Mouse (Mus musculus) myocyte (in vitro differentiated cells): ENCODE results near the gene Manf. TPM values are rescaled to one million over a fixed set of nuclear protein-coding genes. Genes with fewer than 3 reads are reported as not detected.

Experiments used
- H3K27me3 ChIP-seq: one replicate; pipeline ENCODE4 v1.6.1; 2011; ENCODE audit not compliant: control insufficient read depth, insufficient read depth, insufficient read length
- H3K36me3 ChIP-seq: one replicate; pipeline ENCODE4 v1.6.1; 2011; ENCODE audit not compliant: control insufficient read depth, insufficient read depth
- H3K4me2 ChIP-seq: one replicate; pipeline ENCODE4 v1.6.1; 2011; ENCODE audit warnings: low read depth, control low read depth
- H3K4me3 ChIP-seq: one replicate; pipeline ENCODE4 v1.5.1; 2011; ENCODE audit warnings: mild to moderate bottlenecking, control low read depth, moderate library complexity
- H3K79me2 ChIP-seq: one replicate; pipeline ENCODE4 v1.6.1; 2011; ENCODE audit not compliant: control insufficient read depth, insufficient read depth
- H3ac ChIP-seq: one replicate; pipeline ENCODE4 v1.6.1; 2011; ENCODE audit not compliant: control insufficient read depth, insufficient read length
- CEBPB ChIP-seq: IDR thresholded peaks from 2 replicates; pipeline ENCODE4 v1.6.1; 2011; ENCODE audit warnings: mild to moderate bottlenecking, moderate library complexity; ENCODE audit not compliant: poor library complexity, insufficient read depth, severe bottlenecking
- E2F4 ChIP-seq: IDR thresholded peaks from one replicate; pipeline ENCODE4 v1.6.1; 2011; ENCODE audit warnings: mild to moderate bottlenecking, control low read depth, moderate library complexity; ENCODE audit not compliant: insufficient read depth
- MAX ChIP-seq: IDR thresholded peaks from one replicate; pipeline ENCODE4 v1.6.1; 2011; ENCODE audit warnings: low read depth, mild to moderate bottlenecking, control low read depth
- MYOD1 ChIP-seq, 3 experiments: IDR thresholded peaks; one replicate each; pipeline ENCODE4 v1.6.1; 2011; ENCODE audit warnings: control low read depth in 2 of 3, low read depth in 2 of 3, mild to moderate bottlenecking in 2 of 3, moderate library complexity in 1 of 3; ENCODE audit not compliant: insufficient read length in 2 of 3, control insufficient read depth in 1 of 3
- MYOG ChIP-seq, 3 experiments: IDR thresholded peaks; one replicate each; pipeline ENCODE4 v1.6.1; 2011; ENCODE audit warnings: control low read depth in 2 of 3, low read depth in 2 of 3, mild to moderate bottlenecking in 2 of 3; ENCODE audit not compliant: insufficient read length in 2 of 3, control insufficient read depth in 1 of 3, insufficient read depth in 1 of 3
- POLR2A ChIP-seq: IDR thresholded peaks from one replicate; pipeline ENCODE4 v1.6.1; 2011; ENCODE audit warnings: low read depth, mild to moderate bottlenecking, control low read depth, moderate library complexity; ENCODE audit not compliant: insufficient read length
- POLR2AphosphoS2 ChIP-seq: IDR thresholded peaks from one replicate; pipeline ENCODE4 v1.6.1; 2011; ENCODE audit warnings: low read depth, control low read depth; ENCODE audit not compliant: insufficient read length
- REST ChIP-seq: IDR thresholded peaks from one replicate; pipeline ENCODE4 v1.6.1; 2011; ENCODE audit warnings: mild to moderate bottlenecking, control low read depth, moderate library complexity; ENCODE audit not compliant: insufficient read depth, insufficient read length
- SRF ChIP-seq: IDR thresholded peaks from one replicate; pipeline ENCODE4 v1.6.1; 2011; ENCODE audit warnings: low read depth; ENCODE audit not compliant: control insufficient read depth, insufficient read length
- TCF12 ChIP-seq: IDR thresholded peaks from one replicate; pipeline ENCODE4 v1.6.1; 2011; ENCODE audit warnings: mild to moderate bottlenecking, control low read depth; ENCODE audit not compliant: poor library complexity, insufficient read depth, severe bottlenecking
- TCF3 ChIP-seq: IDR thresholded peaks from one replicate; pipeline ENCODE4 v1.6.1; 2011; ENCODE audit warnings: low read depth, control low read depth; ENCODE audit not compliant: insufficient read length
- USF1 ChIP-seq: IDR thresholded peaks from one replicate; pipeline ENCODE4 v1.6.1; 2011; ENCODE audit warnings: low read depth, mild to moderate bottlenecking, control low read depth, moderate library complexity
- polyA plus RNA-seq: library from polyadenylated mRNA; unstranded; fragments of >200 nt; fragmentation: generic; extraction: Trizol; gene quantifications from one replicate; pipeline ENCODE4 v1.2.1, GENCODE M21; 2012; ENCODE audit warnings: missing spikeins

Manf gene
- polyA plus RNA-seq, 1 experiment: 222 TPM

DNA sequence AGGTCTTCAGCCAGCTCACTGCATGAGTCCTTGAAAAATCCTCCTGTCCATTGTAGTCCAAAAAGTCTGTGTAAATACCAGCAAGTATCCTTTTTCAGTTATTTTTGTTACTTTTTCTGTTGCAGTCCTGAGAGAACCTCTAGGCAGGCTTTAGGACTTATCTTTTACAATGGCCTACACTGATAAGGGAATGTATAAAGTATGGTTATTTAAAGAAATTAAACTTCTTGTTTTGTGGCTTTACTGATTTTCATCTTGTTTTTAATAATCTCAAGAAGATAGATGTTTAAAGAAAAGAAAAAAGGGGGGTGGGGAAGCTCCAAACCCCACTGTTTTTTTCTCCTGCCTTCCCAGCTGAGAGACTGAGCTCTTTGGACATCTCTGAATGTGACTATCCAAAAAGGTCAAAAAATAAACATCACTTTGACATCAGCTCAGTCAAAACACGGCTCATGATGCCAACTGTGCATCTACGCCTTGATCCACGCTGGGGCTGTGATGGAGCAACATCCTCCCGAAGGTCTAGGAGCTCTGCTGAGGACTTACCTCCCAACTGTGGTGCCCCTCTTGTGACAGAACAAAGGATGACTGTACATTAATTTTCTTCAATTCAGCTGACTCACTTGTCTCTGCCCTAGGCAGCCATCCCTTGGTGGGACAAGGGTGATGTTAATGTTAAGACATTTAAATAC lies 11.5 kb upstream of the Manf start:
- Histone ChIP-seq H3K27me3 (peaks cover 12% of the 10 kb centered on the region), H3K4me2 (no peak overlapping the region), H3ac (no peak overlapping the region), H3K36me3 (no peaks in the 10 kb centered on the region), H3K4me3 (no peak overlapping the region), H3K79me2 (no peaks in the 10 kb centered on the region)
- TF ChIP-seq MYOG (IDR thresholded peaks at IDR 0.05; ENCODE audit: control insufficient read depth in 1 of 3, insufficient read depth in 1 of 3, insufficient read length in 2 of 3, low read depth in 2 of 3) (no peak), USF1 (no peak), E2F4 (no peak), CEBPB (no peak), MYOD1 (IDR thresholded peaks at IDR 0.05; ENCODE audit: control insufficient read depth in 1 of 3, insufficient read length in 2 of 3, low read depth in 2 of 3) (no peak), SRF (no peak), TCF12 (no peak), POLR2A (no peak), MAX (no peak)

DNA sequence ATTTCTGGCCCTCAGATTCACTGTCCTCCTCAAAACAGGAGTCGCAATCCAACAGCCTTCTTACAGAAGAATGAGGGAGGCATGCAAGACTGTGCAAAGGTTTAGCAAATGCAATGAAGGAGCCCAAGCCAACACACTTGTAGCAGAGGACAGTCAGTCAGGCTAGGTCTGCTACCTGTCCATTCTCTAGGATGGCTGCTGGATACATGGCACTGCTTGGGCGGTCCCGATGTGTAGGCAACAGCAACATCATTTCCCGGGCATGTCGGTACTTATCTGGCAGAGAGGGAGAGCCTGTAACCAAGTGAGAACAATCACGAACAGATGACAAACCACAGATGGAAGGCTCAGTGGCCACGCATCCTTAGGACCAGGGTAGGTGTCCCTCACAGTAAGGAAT lies 9.8 kb upstream of the Manf start:
- Histone ChIP-seq H3K4me2 (no peak overlapping the region), H3ac (no peak overlapping the region), H3K36me3 (no peaks in the 10 kb centered on the region), H3K79me2 (no peaks in the 10 kb centered on the region), H3K27me3 (peaks cover 4% of the 10 kb centered on the region), H3K4me3 (no peak overlapping the region)
- TF ChIP-seq REST (no peak), USF1 (no peak), MAX (no peak), POLR2A (no peak), CEBPB (no peak), SRF (no peak), MYOG (IDR thresholded peaks at IDR 0.05; ENCODE audit: control insufficient read depth in 1 of 3, insufficient read depth in 1 of 3, insufficient read length in 2 of 3, low read depth in 2 of 3) (no peak), MYOD1 (IDR thresholded peaks at IDR 0.05; ENCODE audit: control insufficient read depth in 1 of 3, insufficient read length in 2 of 3, low read depth in 2 of 3) (no peak), E2F4 (no peak), TCF12 (no peak), POLR2AphosphoS2 (no peak), TCF3 (no peak)

- no peak overlapping the region for H3K4me2 ChIP-seq
- H3K79me2 ChIP-seq: no peaks in the 10 kb centered on the region
- TF ChIP-seq POLR2AphosphoS2 (no peak), TCF3 (no peak), USF1 (no peak), REST (no peak), CEBPB (no peak), E2F4 (no peak), POLR2A (no peak), MAX (no peak), TCF12 (no peak), SRF (no peak), MYOG (IDR thresholded peaks at IDR 0.05; ENCODE audit: control insufficient read depth in 1 of 3, insufficient read depth in 1 of 3, insufficient read length in 2 of 3, low read depth in 2 of 3) (no peak), MYOD1 (IDR thresholded peaks at IDR 0.05; ENCODE audit: control insufficient read depth in 1 of 3, insufficient read length in 2 of 3, low read depth in 2 of 3) (no peak)
- H3ac ChIP-seq: no peak overlapping the region
- no peaks in the 10 kb centered on the region for H3K36me3 ChIP-seq
- H3K27me3 ChIP-seq: no peaks in the 10 kb centered on the region
- no peak overlapping the region for H3K4me3 ChIP-seq
Measured at GRCm38 (mm10) chr9:106898901-106899300, 7.1 kb upstream of the Manf start.

- H3K36me3 ChIP-seq: peaks cover 5% of the 10 kb centered on the region
- peaks cover 22% of the 10 kb centered on the region for H3K79me2 ChIP-seq
- peak overlapping the region; percentile 93 for H3K4me2 ChIP-seq
- no peak for TF ChIP-seq USF1
- no peak for TF ChIP-seq TCF3
- TF ChIP-seq CEBPB: no peak
- no peak for TF ChIP-seq TCF12
- no peak for TF ChIP-seq POLR2AphosphoS2
- no peak for TF ChIP-seq MYOG (IDR thresholded peaks at IDR 0.05; ENCODE audit: control insufficient read depth in 1 of 3, insufficient read depth in 1 of 3, insufficient read length in 2 of 3, low read depth in 2 of 3)
- no peak overlapping the region for H3ac ChIP-seq
- H3K4me3 ChIP-seq: peak overlapping the region; percentile 67
- H3K27me3 ChIP-seq: no peaks in the 10 kb centered on the region
Measured at GRCm38 (mm10) chr9:106893327-106893726, 1.5 kb upstream of the Manf start.

DNA sequence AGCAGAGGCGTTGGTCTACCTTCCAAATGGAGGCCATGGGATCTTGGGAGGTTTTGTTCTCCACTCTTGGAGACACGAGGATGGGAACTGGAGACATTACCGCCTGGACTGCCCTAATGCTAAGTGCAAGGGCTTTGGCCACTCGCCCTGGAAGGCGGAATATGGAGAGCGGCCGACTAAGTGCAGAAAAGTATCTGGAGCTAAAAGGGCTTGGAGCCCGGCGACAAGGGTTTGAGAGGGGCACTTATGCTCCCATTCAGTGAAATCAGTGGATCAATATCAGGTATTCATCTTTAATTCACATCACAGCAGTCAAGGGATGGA lies 735 bp upstream of the Manf start:
- H3ac ChIP-seq: peak overlapping the region; percentile 59
- peak overlapping the region; percentile 93 for H3K4me2 ChIP-seq
- peaks cover 5% of the 10 kb centered on the region for H3K36me3 ChIP-seq
- H3K79me2 ChIP-seq: peaks cover 22% of the 10 kb centered on the region
- H3K4me3 ChIP-seq: peak overlapping the region; percentile 67
- no peaks in the 10 kb centered on the region for H3K27me3 ChIP-seq
- TF ChIP-seq USF1: no peak
- no peak for TF ChIP-seq POLR2A
- TF ChIP-seq E2F4: no peak
- TF ChIP-seq TCF3: no peak
- no peak for TF ChIP-seq POLR2AphosphoS2
- TF ChIP-seq SRF: no peak
- TF ChIP-seq MAX: no peak
- TF ChIP-seq REST: no peak
- no peak for TF ChIP-seq CEBPB
- no peak for TF ChIP-seq TCF12
- no peak for TF ChIP-seq MYOD1 (IDR thresholded peaks at IDR 0.05; ENCODE audit: control insufficient read depth in 1 of 3, insufficient read length in 2 of 3, low read depth in 2 of 3)
- no peak for TF ChIP-seq MYOG (IDR thresholded peaks at IDR 0.05; ENCODE audit: control insufficient read depth in 1 of 3, insufficient read depth in 1 of 3, insufficient read length in 2 of 3, low read depth in 2 of 3)
